Mouse (Mus musculus) neural tube, embryonic 13.5 days (tissue): Measurements from ENCODE around the gene Rpp30. TPM values are rescaled to one million over a fixed set of nuclear protein-coding genes. Genes with fewer than 3 reads are reported as not detected.
A peak's percentile ranks its signal among the peaks of the same experiment; 100 is the strongest.

ENCODE experiments used
- ATAC-seq: fragments of 200-750 bp; cut with Nextera tagmentation; 2 replicates; pipeline ENCODE4 v1.8.0; 2017; ENCODE audit warnings: low read depth, mild to moderate bottlenecking, moderate TSS enrichment, moderate library complexity
- H3K27ac ChIP-seq: fragments of 300-500 bp; sonication (generic); replicated peaks from 2 replicates; pipeline ENCODE4 v1.5.1; 2015; ENCODE audit warnings: moderate library complexity, mild to moderate bottlenecking, inconsistent platforms
- H3K27me3 ChIP-seq: fragments of 300-500 bp; sonication (generic); 2 replicates; pipeline ENCODE4 v1.6.1; 2015; ENCODE audit warnings: mild to moderate bottlenecking, inconsistent platforms
- H3K36me3 ChIP-seq: fragments of 300-500 bp; sonication (generic); 2 replicates; pipeline ENCODE4 v1.6.1; 2015; ENCODE audit warnings: mild to moderate bottlenecking, inconsistent platforms
- H3K4me1 ChIP-seq: fragments of 300-500 bp; sonication (generic); replicated peaks from 2 replicates; pipeline ENCODE4 v1.6.1; 2015; ENCODE audit warnings: inconsistent platforms
- H3K4me2 ChIP-seq: fragments of 300-500 bp; sonication (generic); 2 replicates; pipeline ENCODE4 v1.6.1; 2015; ENCODE audit warnings: inconsistent platforms, mild to moderate bottlenecking, moderate library complexity
- H3K4me3 ChIP-seq: fragments of 300-500 bp; sonication (generic); 2 replicates; pipeline ENCODE4 v1.5.1; 2015; ENCODE audit warnings: mild to moderate bottlenecking, inconsistent platforms
- H3K9ac ChIP-seq: fragments of 300-500 bp; sonication (generic); 2 replicates; pipeline ENCODE4 v1.6.1; 2015; ENCODE audit warnings: moderate library complexity, mild to moderate bottlenecking, inconsistent platforms
- H3K9me3 ChIP-seq: fragments of 300-500 bp; sonication (generic); 2 replicates; pipeline ENCODE4 v1.6.1; 2016; ENCODE audit warnings: inconsistent platforms
- WGBS: fragments of 180-500 bp; shearing (Covaris S2); methylation state at CpG from one replicate; pipeline ENCODE4 v1.1.7; 2015; 5-methylcytosine and 5-hydroxymethylcytosine counted together
- polyA plus RNA-seq: library from polyadenylated mRNA; unstranded; fragments of >200 nt; fragmentation: Nextera tagmentation; extraction: Ambion mirVana; gene quantifications from 2 replicates; pipeline ENCODE4 v1.2.1, GENCODE M21; 2015

The Rpp30 gene
- 80.8 and 85.1 TPM in 2 replicates for polyA plus RNA-seq

- peak within 1 kb of the TSS; percentile 85 for H3K9ac ChIP-seq
- no peaks in the 10 kb centered on the region for H3K9me3 ChIP-seq
- peaks cover 5% of the 10 kb centered on the region; the same call in 1 of the 2 replicates for H3K27me3 ChIP-seq
- peaks cover 13% of the 10 kb centered on the region for H3K4me1 ChIP-seq
- peaks cover 7% of the 10 kb centered on the region for H3K36me3 ChIP-seq
- peak within 1 kb of the TSS; percentile 94 for H3K4me2 ChIP-seq
- 2% methylated on average over 34 of the region's 34 CpGs for WGBS
- peak within 1 kb of the TSS; percentile 86 for H3K4me3 ChIP-seq
- H3K27ac ChIP-seq: peak within 1 kb of the TSS; percentile 76
- ATAC-seq: peak; percentile 97
Measured at GRCm38 (mm10) chr19:36083262-36084225, at the start of gene Rpp30. Rpp30 (plus strand) TSS chr19:36083716.

- H3K36me3 ChIP-seq: no peaks in the 10 kb centered on the region
- H3K27me3 ChIP-seq: no peaks in the 10 kb centered on the region
- no peak overlapping the region for H3K27ac ChIP-seq
- H3K4me2 ChIP-seq: no peak overlapping the region
- no peak overlapping the region for H3K9ac ChIP-seq
- H3K4me1 ChIP-seq: no peaks in the 10 kb centered on the region
- H3K9me3 ChIP-seq: no peaks in the 10 kb centered on the region
- no peak overlapping the region for H3K4me3 ChIP-seq
- ATAC-seq: no peak
- WGBS: 89% methylated on average over 7 of the region's 7 CpGs
Measured at GRCm38 (mm10) chr19:36046046-36046445, 37.5 kb upstream of the Rpp30 start.

GRCm38 (mm10) chr19:36056502-36057221 lies 26.9 kb upstream of the Rpp30 start:
- ATAC-seq: peak; percentile 69
- Histone ChIP-seq H3K27ac (peak overlapping the region; percentile 75), H3K9ac (peak overlapping the region; percentile 78), H3K4me1 (peaks cover 14% of the 10 kb centered on the region), H3K27me3 (peaks cover 27% of the 10 kb centered on the region), H3K4me3 (peak overlapping the region; percentile 65), H3K4me2 (peak overlapping the region; percentile 65), H3K36me3 (no peaks in the 10 kb centered on the region), H3K9me3 (no peaks in the 10 kb centered on the region)
- WGBS: 8% methylated on average over 49 of the region's 49 CpGs

GRCm38 (mm10) chr19:36057231-36057811 lies 26.2 kb upstream of the Rpp30 start, which contains the start of gene Htr7:
Htr7 (minus strand) TSS chr19:36057507.
- H3K36me3 ChIP-seq: no peaks in the 10 kb centered on the region
- H3K9me3 ChIP-seq: no peaks in the 10 kb centered on the region
- peak within 1 kb of the TSS; percentile 65 for H3K4me3 ChIP-seq
- under 1% methylated on average over 61 of the region's 86 CpGs for WGBS
- peak within 1 kb of the TSS; percentile 65 for H3K4me2 ChIP-seq
- H3K27ac ChIP-seq: peak within 1 kb of the TSS; percentile 75
- H3K9ac ChIP-seq: peak within 1 kb of the TSS; percentile 78
- H3K4me1 ChIP-seq: peaks cover 14% of the 10 kb centered on the region
- peaks cover 27% of the 10 kb centered on the region for H3K27me3 ChIP-seq
- ATAC-seq: peak; percentile 96

- H3K36me3 ChIP-seq: no peaks in the 10 kb centered on the region
- no peak overlapping the region for H3K27ac ChIP-seq
- no peaks in the 10 kb centered on the region for H3K9me3 ChIP-seq
- no peak overlapping the region for H3K4me2 ChIP-seq
- no peak; the same call in 1 of the 2 replicates for ATAC-seq
- no peaks in the 10 kb centered on the region for H3K4me1 ChIP-seq
- WGBS: 73% methylated on average over 2 of the region's 2 CpGs
- H3K4me3 ChIP-seq: no peak overlapping the region
- H3K27me3 ChIP-seq: peaks cover 9% of the 10 kb centered on the region; the same call in 1 of the 2 replicates
- no peak overlapping the region for H3K9ac ChIP-seq
Measured at GRCm38 (mm10) chr19:36062801-36063529, 20.6 kb upstream of the Rpp30 start.

GRCm38 (mm10) chr19:36082606-36083261 lies 782 bp upstream of the Rpp30 start:
- H3K4me1 ChIP-seq: peaks cover 13% of the 10 kb centered on the region
- H3K4me2 ChIP-seq: peak overlapping the region; percentile 94
- ATAC-seq: peak; percentile 87
- 45% methylated on average over 7 of the region's 7 CpGs for WGBS
- peaks cover 5% of the 10 kb centered on the region; the same call in 1 of the 2 replicates for H3K27me3 ChIP-seq
- no peaks in the 10 kb centered on the region for H3K36me3 ChIP-seq
- H3K4me3 ChIP-seq: peak overlapping the region; percentile 86
- no peaks in the 10 kb centered on the region for H3K9me3 ChIP-seq
- H3K9ac ChIP-seq: peak overlapping the region; percentile 85
- no peak overlapping the region for H3K27ac ChIP-seq

GRCm38 (mm10) chr19:36090781-36091180 lies 7.3 kb downstream of the Rpp30 start:
- no peak overlapping the region for H3K9ac ChIP-seq
- H3K4me1 ChIP-seq: no peaks in the 10 kb centered on the region
- H3K36me3 ChIP-seq: peaks cover 69% of the 10 kb centered on the region
- no peak overlapping the region for H3K4me3 ChIP-seq
- no peaks in the 10 kb centered on the region for H3K27me3 ChIP-seq
- no peaks in the 10 kb centered on the region for H3K9me3 ChIP-seq
- no peak overlapping the region for H3K27ac ChIP-seq
- 54% methylated on average over 5 of the region's 5 CpGs for WGBS
- no peak overlapping the region for H3K4me2 ChIP-seq
- no peak for ATAC-seq

- H3K27me3 ChIP-seq: no peaks in the 10 kb centered on the region
- no peak overlapping the region for H3K9ac ChIP-seq
- peaks cover 88% of the 10 kb centered on the region for H3K36me3 ChIP-seq
- no peak overlapping the region for H3K27ac ChIP-seq
- no peaks in the 10 kb centered on the region for H3K9me3 ChIP-seq
- WGBS: 87% methylated on average over 3 of the region's 3 CpGs
- H3K4me1 ChIP-seq: no peaks in the 10 kb centered on the region
- no peak for ATAC-seq
- no peak overlapping the region for H3K4me2 ChIP-seq
- no peak overlapping the region for H3K4me3 ChIP-seq
Measured at GRCm38 (mm10) chr19:36097194-36097593, 13.7 kb downstream of the Rpp30 start.

- Histone ChIP-seq H3K4me1 (no peaks in the 10 kb centered on the region), H3K9ac (no peak overlapping the region), H3K4me3 (no peak overlapping the region), H3K27ac (no peak overlapping the region), H3K27me3 (no peaks in the 10 kb centered on the region), H3K9me3 (no peaks in the 10 kb centered on the region), H3K4me2 (no peak overlapping the region), H3K36me3 (peaks cover 89% of the 10 kb centered on the region)
- no peak for ATAC-seq
- WGBS: 85% methylated on average over 1 of the region's 1 CpGs
Measured at GRCm38 (mm10) chr19:36098265-36098664, 14.7 kb downstream of the Rpp30 start.

GRCm38 (mm10) chr19:36098916-36099315 lies 15.4 kb downstream of the Rpp30 start:
- Histone ChIP-seq H3K4me1 (no peaks in the 10 kb centered on the region), H3K9ac (no peak overlapping the region), H3K27ac (no peak overlapping the region), H3K27me3 (no peaks in the 10 kb centered on the region), H3K4me2 (no peak overlapping the region), H3K4me3 (no peak overlapping the region), H3K36me3 (peaks cover 89% of the 10 kb centered on the region), H3K9me3 (no peaks in the 10 kb centered on the region)
- no peak for ATAC-seq
- 81% methylated on average over 7 of the region's 7 CpGs for WGBS

GRCm38 (mm10) chr19:36103909-36104308 lies 20.4 kb downstream of the Rpp30 start:
- no peak for ATAC-seq
- Histone ChIP-seq H3K9me3 (no peaks in the 10 kb centered on the region), H3K9ac (no peak overlapping the region), H3K4me2 (no peak overlapping the region), H3K4me3 (no peak overlapping the region), H3K27ac (no peak overlapping the region), H3K27me3 (no peaks in the 10 kb centered on the region), H3K36me3 (peaks cover 48% of the 10 kb centered on the region), H3K4me1 (no peaks in the 10 kb centered on the region)
- WGBS: 92% methylated on average over 5 of the region's 5 CpGs
